Mouse (Mus musculus): Measurements from ENCODE around the gene Tns4.

Gene Tns4

DNA sequence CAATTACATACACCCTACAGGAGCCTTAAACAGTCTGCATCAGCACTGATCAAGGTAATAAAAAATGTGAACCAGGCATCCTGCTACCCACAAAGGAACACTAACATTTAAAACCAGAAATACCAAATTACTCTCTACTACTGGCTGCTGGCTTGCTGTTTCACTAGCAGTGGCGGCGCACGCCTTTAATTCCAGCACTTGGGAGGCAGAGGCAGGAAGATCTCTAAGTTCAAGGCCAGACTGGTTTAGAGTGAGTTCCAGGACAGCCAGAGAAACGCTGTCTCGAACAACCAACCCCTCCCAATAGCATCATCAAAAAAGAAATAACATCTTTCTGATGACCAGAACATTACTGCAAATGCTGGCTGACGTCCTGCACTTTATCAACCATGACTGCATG lies 69.3 kb downstream of the Tns4 start:
- in situ Hi-C loops (cut with MseI, MboI) = no loop called here
